Mouse (Mus musculus) intestine, embryonic 16.5 days (tissue): ENCODE data around the gene Isoc2a. TPM values are rescaled to one million over a fixed set of nuclear protein-coding genes. Genes with fewer than 3 reads are reported as not detected.
"Not testable (repeated sequence)": the region's sequence is repeated elsewhere in the genome, so short reads cannot be mapped to it uniquely, and the experiment has no call there.

Experiments
- ATAC-seq: fragments of 200-750 bp; cut with Nextera tagmentation; 2 replicates; pipeline ENCODE4 v1.8.0; 2017; ENCODE audit warnings: moderate TSS enrichment, moderate library complexity
- H3K27ac ChIP-seq: fragments of 300-500 bp; sonication (generic); 2 replicates; pipeline ENCODE4 v1.5.1; 2014; ENCODE audit warnings: mild to moderate bottlenecking, low read length
- H3K27me3 ChIP-seq: fragments of 300-500 bp; sonication (generic); replicated peaks from 2 replicates; pipeline ENCODE4 v1.6.1; 2014; ENCODE audit warnings: low read length, control low read depth, mixed read lengths; ENCODE audit not compliant: control insufficient read depth, insufficient read depth
- H3K36me3 ChIP-seq: fragments of 300-500 bp; sonication (generic); 2 replicates; pipeline ENCODE4 v1.6.1; 2014; ENCODE audit warnings: low read length, control low read depth; ENCODE audit not compliant: control insufficient read depth, insufficient read depth
- H3K4me1 ChIP-seq: fragments of 300-500 bp; sonication (generic); 2 replicates; pipeline ENCODE4 v1.6.1; 2014; ENCODE audit warnings: low read length, control low read depth, mixed read lengths; ENCODE audit not compliant: control insufficient read depth, insufficient read depth
- H3K4me2 ChIP-seq: fragments of 300-500 bp; sonication (generic); 2 replicates; pipeline ENCODE4 v1.6.1; 2014; ENCODE audit warnings: low read depth, low read length, control low read depth
- H3K4me3 ChIP-seq: fragments of 300-500 bp; sonication (generic); 2 replicates; pipeline ENCODE4 v1.5.1; 2014; ENCODE audit warnings: mild to moderate bottlenecking, low read length
- H3K9ac ChIP-seq: fragments of 300-500 bp; sonication (generic); 2 replicates; pipeline ENCODE4 v1.6.1; 2014; ENCODE audit warnings: low read depth, low read length
- H3K9me3 ChIP-seq: fragments of 300-500 bp; sonication (generic); 2 replicates; pipeline ENCODE4 v1.6.1; 2016; ENCODE audit warnings: low read length, control low read depth; ENCODE audit not compliant: control insufficient read depth
- WGBS: fragments of 180-500 bp; shearing (Covaris S2); extraction: QIAGEN DNeasy Blood & Tissue Kit; methylation state at CpG from one replicate; pipeline ENCODE4 v1.1.7; 2014; 5-methylcytosine and 5-hydroxymethylcytosine counted together
- polyA plus RNA-seq: library from polyadenylated mRNA; unstranded; fragments of >200 nt; fragmentation: Nextera tagmentation; extraction: Ambion mirVana; gene quantifications from 2 replicates; pipeline ENCODE4 v1.2.1, GENCODE M21; 2015

Gene Isoc2a
- polyA plus RNA-seq, 1 experiment from 2014 or later, result 1.4 TPM

GRCm38 (mm10) chr7:4863541-4864080 lies 13.3 kb upstream of the Isoc2a start:
- H3K27ac ChIP-seq, result no peak overlapping the region
- H3K9me3 ChIP-seq, result no peaks in the 10 kb centered on the region
- 78% methylated on average over 7 of the region's 7 CpGs for WGBS
- peaks cover 2% of the 10 kb centered on the region; the same call in 1 of the 2 replicates for H3K4me1 ChIP-seq
- no peak overlapping the region for H3K9ac ChIP-seq
- no peaks in the 10 kb centered on the region for H3K27me3 ChIP-seq
- no peak for ATAC-seq
- H3K36me3 ChIP-seq, result no peaks in the 10 kb centered on the region
- no peak overlapping the region for H3K4me3 ChIP-seq
- H3K4me2 ChIP-seq, result no peak overlapping the region

GRCm38 (mm10) chr7:4864130-4864845 lies 12.7 kb upstream of the Isoc2a start:
- Histone ChIP-seq H3K27ac (no peak overlapping the region), H3K4me3 (no peak overlapping the region), H3K4me1 (peaks cover 2% of the 10 kb centered on the region; the same call in 1 of the 2 replicates), H3K9ac (no peak overlapping the region), H3K27me3 (no peaks in the 10 kb centered on the region), H3K4me2 (no peak overlapping the region), H3K9me3 (no peaks in the 10 kb centered on the region), H3K36me3 (no peaks in the 10 kb centered on the region)
- WGBS, result 82% methylated on average over 5 of the region's 5 CpGs
- ATAC-seq, result no peak

GRCm38 (mm10) chr7:4865090-4865489 lies 11.9 kb upstream of the Isoc2a start:
- no peaks in the 10 kb centered on the region for H3K27me3 ChIP-seq
- peak overlapping the region; percentile 50 for H3K27ac ChIP-seq
- H3K36me3 ChIP-seq, result no peaks in the 10 kb centered on the region
- H3K9ac ChIP-seq, result no peak overlapping the region
- ATAC-seq, result no peak
- peak overlapping the region; percentile 50 for H3K4me2 ChIP-seq
- WGBS, result 69% methylated on average over 5 of the region's 5 CpGs
- no peaks in the 10 kb centered on the region for H3K9me3 ChIP-seq
- H3K4me1 ChIP-seq, result peaks cover 2% of the 10 kb centered on the region; the same call in 1 of the 2 replicates
- H3K4me3 ChIP-seq, result peak overlapping the region; percentile 70

- WGBS, result 4% methylated on average over 40 of the region's 40 CpGs
- Histone ChIP-seq H3K36me3 (no peaks in the 10 kb centered on the region), H3K4me3 (peak overlapping the region; percentile 70), H3K4me1 (peaks cover 2% of the 10 kb centered on the region; the same call in 1 of the 2 replicates), H3K9me3 (no peaks in the 10 kb centered on the region), H3K4me2 (peak overlapping the region; percentile 57), H3K27ac (peak overlapping the region; percentile 92), H3K27me3 (no peaks in the 10 kb centered on the region), H3K9ac (peak overlapping the region; percentile 76)
- ATAC-seq, result peak; percentile 99
These were observed 11.1 kb upstream of the Isoc2a start for GRCm38 (mm10) chr7:4865579-4866493.

GRCm38 (mm10) chr7:4866631-4867180 lies 10.2 kb upstream of the Isoc2a start:
- Histone ChIP-seq H3K27me3 (no peaks in the 10 kb centered on the region), H3K4me3 (peak overlapping the region; percentile 70), H3K9ac (peak overlapping the region; percentile 76), H3K27ac (peak overlapping the region; percentile 92), H3K36me3 (no peaks in the 10 kb centered on the region), H3K4me2 (peak overlapping the region; percentile 57), H3K4me1 (peaks cover 2% of the 10 kb centered on the region; the same call in 1 of the 2 replicates), H3K9me3 (no peaks in the 10 kb centered on the region)
- WGBS, result 29% methylated on average over 10 of the region's 10 CpGs
- ATAC-seq, result no peak; the same call in 1 of the 2 replicates

GRCm38 (mm10) chr7:4870133-4870532 lies 6.8 kb upstream of the Isoc2a start, which contains the start of gene Isoc2b:
Gene Isoc2b, minus strand, starts transcription at chr7:4870258.
- H3K9me3 ChIP-seq, result no peaks in the 10 kb centered on the region
- H3K27ac ChIP-seq, result no peak within 1 kb of the TSS
- ATAC-seq, result no peak
- H3K36me3 ChIP-seq, result no peaks in the 10 kb centered on the region
- no peaks in the 10 kb centered on the region for H3K27me3 ChIP-seq
- H3K9ac ChIP-seq, result no peak within 1 kb of the TSS
- 43% methylated on average over 6 of the region's 6 CpGs for WGBS
- peaks cover 2% of the 10 kb centered on the region; the same call in 1 of the 2 replicates for H3K4me1 ChIP-seq
- H3K4me3 ChIP-seq, result no peak within 1 kb of the TSS
- H3K4me2 ChIP-seq, result no peak within 1 kb of the TSS

GRCm38 (mm10) chr7:4877226-4877625 lies 273 bp downstream of the Isoc2a start:
- H3K4me3 ChIP-seq, result peak overlapping the region; percentile 73
- 4% methylated on average over 11 of the region's 11 CpGs for WGBS
- peak overlapping the region; percentile 93 for H3K4me2 ChIP-seq
- peak; percentile 31 for ATAC-seq
- H3K9ac ChIP-seq, result peak overlapping the region; percentile 82
- H3K36me3 ChIP-seq, result no peaks in the 10 kb centered on the region
- no peaks in the 10 kb centered on the region for H3K27me3 ChIP-seq
- peaks cover 11% of the 10 kb centered on the region; the same call in 1 of the 2 replicates for H3K4me1 ChIP-seq
- H3K9me3 ChIP-seq, result no peaks in the 10 kb centered on the region
- peak overlapping the region; percentile 50 for H3K27ac ChIP-seq

- no peak for ATAC-seq
- H3K36me3 ChIP-seq, result no peaks in the 10 kb centered on the region
- no peaks in the 10 kb centered on the region for H3K27me3 ChIP-seq
- H3K4me1 ChIP-seq, result peaks cover 11% of the 10 kb centered on the region; the same call in 1 of the 2 replicates
- peak overlapping the region; percentile 93 for H3K4me2 ChIP-seq
- no peak overlapping the region for H3K27ac ChIP-seq
- no peaks in the 10 kb centered on the region for H3K9me3 ChIP-seq
- H3K4me3 ChIP-seq, result peak overlapping the region; percentile 73
- H3K9ac ChIP-seq, result no peak overlapping the region
These were observed 1.2 kb downstream of the Isoc2a start for GRCm38 (mm10) chr7:4878186-4878585.

- H3K9me3 ChIP-seq, H3K36me3 ChIP-seq, ATAC-seq, H3K9ac ChIP-seq, H3K4me3 ChIP-seq, H3K27ac ChIP-seq, H3K4me2 ChIP-seq, H3K27me3 ChIP-seq: not testable (repeated sequence)
- peaks cover 11% of the 10 kb centered on the region; the same call in 1 of the 2 replicates for H3K4me1 ChIP-seq
- 85% methylated on average over 1 of the region's 1 CpGs for WGBS
These were observed 2.1 kb downstream of the Isoc2a start for GRCm38 (mm10) chr7:4879036-4879435.
